Mouse (Mus musculus) embryonic facial prominence, embryonic 15.5 days (tissue): ENCODE measurements around the gene Diablo. TPM values are rescaled to one million over a fixed set of nuclear protein-coding genes. Genes with fewer than 3 reads are reported as not detected.

Experiments used
- ATAC-seq: fragments of 200-750 bp; cut with Nextera tagmentation; 2 replicates; pipeline ENCODE4 v1.8.0; 2017; ENCODE audit warnings: low read depth, moderate TSS enrichment; ENCODE audit not compliant: insufficient number of reproducible peaks, low FRiP score, low TSS enrichment
- H3K27ac ChIP-seq: fragments of 300-500 bp; sonication (generic); replicated peaks from 2 replicates; pipeline ENCODE4 v1.5.1; 2015; ENCODE audit warnings: mild to moderate bottlenecking, inconsistent platforms
- H3K27me3 ChIP-seq: fragments of 300-500 bp; sonication (generic); 2 replicates; pipeline ENCODE4 v1.6.1; 2015; ENCODE audit warnings: inconsistent platforms
- H3K36me3 ChIP-seq: fragments of 300-500 bp; sonication (generic); 2 replicates; pipeline ENCODE4 v1.6.1; 2015; ENCODE audit warnings: mild to moderate bottlenecking, inconsistent platforms
- H3K4me1 ChIP-seq: fragments of 300-500 bp; sonication (generic); 2 replicates; pipeline ENCODE4 v1.6.1; 2015; ENCODE audit warnings: inconsistent platforms
- H3K4me2 ChIP-seq: fragments of 300-500 bp; sonication (generic); replicated peaks from 2 replicates; pipeline ENCODE4 v1.6.1; 2015; ENCODE audit warnings: mild to moderate bottlenecking, inconsistent platforms
- H3K4me3 ChIP-seq: fragments of 300-500 bp; sonication (generic); replicated peaks from 2 replicates; pipeline ENCODE4 v1.5.1; 2015; ENCODE audit warnings: mild to moderate bottlenecking, inconsistent platforms
- H3K9ac ChIP-seq: fragments of 300-500 bp; sonication (generic); 2 replicates; pipeline ENCODE4 v1.6.1; 2015; ENCODE audit warnings: inconsistent platforms
- H3K9me3 ChIP-seq: fragments of 300-500 bp; sonication (generic); replicated peaks from 2 replicates; pipeline ENCODE4 v1.6.1; 2016; ENCODE audit warnings: inconsistent platforms
- WGBS: fragments of 180-500 bp; shearing (Covaris S2); methylation state at CpG from one replicate; pipeline ENCODE4 v1.1.7; 2015; 5-methylcytosine and 5-hydroxymethylcytosine counted together
- polyA plus RNA-seq: library from polyadenylated mRNA; unstranded; fragments of >200 nt; fragmentation: Nextera tagmentation; extraction: Ambion mirVana; gene quantifications from 2 replicates; pipeline ENCODE4 v1.2.1, GENCODE M21; 2015

Diablo gene
- polyA plus RNA-seq, 1 experiment from 2014 or later = 114 TPM

- WGBS = 78% methylated on average over 4 of the region's 4 CpGs
- Histone ChIP-seq H3K27me3 (peaks cover 4% of the 10 kb centered on the region; the same call in 1 of the 2 replicates), H3K36me3 (no peaks in the 10 kb centered on the region), H3K4me2 (no peak overlapping the region), H3K9me3 (no peaks in the 10 kb centered on the region), H3K9ac (no peak overlapping the region), H3K4me3 (no peak overlapping the region), H3K4me1 (0 out of 2 replicates have a peak, but pooled peaks cover 10% of the 10 kb centered on the region), H3K27ac (no peak overlapping the region)
- ATAC-seq = no peak
Observed at GRCm38 (mm10) chr5:123501973-123502372, 22.0 kb downstream of the Diablo start.

GRCm38 (mm10) chr5:123499717-123500116 is 24.3 kb downstream of the Diablo start:
- Histone ChIP-seq H3K36me3 (no peaks in the 10 kb centered on the region), H3K27me3 (0 out of 2 replicates have a peak, but pooled peaks cover 4% of the 10 kb centered on the region), H3K9me3 (no peaks in the 10 kb centered on the region), H3K4me3 (no peak overlapping the region), H3K9ac (no peak overlapping the region), H3K4me2 (no peak overlapping the region), H3K4me1 (0 out of 2 replicates have a peak, but pooled peaks cover 10% of the 10 kb centered on the region), H3K27ac (no peak overlapping the region)
- no peak for ATAC-seq
- WGBS = 48% methylated on average over 4 of the region's 4 CpGs

- WGBS = 41% methylated on average over 9 of the region's 9 CpGs
- ATAC-seq = no peak
Observed at GRCm38 (mm10) chr5:123489935-123490334, 34.0 kb downstream of the Diablo start.

GRCm38 (mm10) chr5:123489112-123489785 is 34.7 kb downstream of the Diablo start, which contains the start of the genes Lrrc43 and Il31:
TSS of gene Lrrc43 (plus strand) at chr5:123489305.
TSS of gene Il31 (minus strand) at chr5:123489489.
- Histone ChIP-seq H3K36me3 (no peaks in the 10 kb centered on the region), H3K27ac (no peak within 1 kb of the TSS), H3K4me2 (peak within 1 kb of the TSS; percentile 28), H3K9me3 (no peaks in the 10 kb centered on the region), H3K4me1 (no peaks in the 10 kb centered on the region), H3K27me3 (no peaks in the 10 kb centered on the region), H3K4me3 (no peak within 1 kb of the TSS), H3K9ac (no peak within 1 kb of the TSS)
- ATAC-seq = 0 out of 2 replicates have a peak, but pooled peaks have one; percentile 39
- WGBS = 6% methylated on average over 25 of the region's 25 CpGs

More at GRCm38 (mm10) chr5:123489935-123490334, 34.0 kb downstream of the Diablo start:
- Histone ChIP-seq H3K4me3 (no peak overlapping the region), H3K27me3 (no peaks in the 10 kb centered on the region), H3K9me3 (no peaks in the 10 kb centered on the region), H3K9ac (no peak overlapping the region), H3K36me3 (no peaks in the 10 kb centered on the region), H3K4me2 (no peak overlapping the region), H3K27ac (no peak overlapping the region), H3K4me1 (no peaks in the 10 kb centered on the region)

GRCm38 (mm10) chr5:123487659-123488395 is 36.1 kb downstream of the Diablo start:
- Histone ChIP-seq H3K27me3 (no peaks in the 10 kb centered on the region), H3K9ac (no peak overlapping the region), H3K9me3 (no peaks in the 10 kb centered on the region), H3K4me1 (no peaks in the 10 kb centered on the region), H3K36me3 (no peaks in the 10 kb centered on the region), H3K4me3 (no peak overlapping the region), H3K4me2 (no peak overlapping the region), H3K27ac (no peak overlapping the region)
- 81% methylated on average over 11 of the region's 11 CpGs for WGBS
- no peak for ATAC-seq

GRCm38 (mm10) chr5:123473817-123474216 is 50.2 kb downstream of the Diablo start:
- Histone ChIP-seq H3K9ac (no peak overlapping the region), H3K27ac (no peak overlapping the region), H3K9me3 (no peaks in the 10 kb centered on the region), H3K4me1 (no peaks in the 10 kb centered on the region), H3K27me3 (no peaks in the 10 kb centered on the region), H3K36me3 (no peaks in the 10 kb centered on the region), H3K4me3 (no peak overlapping the region), H3K4me2 (no peak overlapping the region)
- no peak for ATAC-seq
- WGBS = 80% methylated on average over 5 of the region's 5 CpGs

GRCm38 (mm10) chr5:123470784-123471400 is 53.1 kb downstream of the Diablo start:
- H3K4me2 ChIP-seq = peak overlapping the region; percentile 21; the same call in 1 of the 2 replicates
- no peaks in the 10 kb centered on the region for H3K36me3 ChIP-seq
- H3K4me1 ChIP-seq = no peaks in the 10 kb centered on the region
- no peak overlapping the region for H3K9ac ChIP-seq
- H3K9me3 ChIP-seq = no peaks in the 10 kb centered on the region
- no peak for ATAC-seq
- WGBS = 41% methylated on average over 10 of the region's 10 CpGs
- H3K27me3 ChIP-seq = no peaks in the 10 kb centered on the region
- H3K27ac ChIP-seq = no peak overlapping the region
- H3K4me3 ChIP-seq = no peak overlapping the region; the same call in 1 of the 2 replicates

- 92% methylated on average over 1 of the region's 1 CpGs for WGBS
- Histone ChIP-seq H3K27me3 (no peaks in the 10 kb centered on the region), H3K4me3 (no peak overlapping the region), H3K9ac (no peak overlapping the region), H3K4me1 (no peaks in the 10 kb centered on the region), H3K27ac (no peak overlapping the region), H3K36me3 (no peaks in the 10 kb centered on the region), H3K4me2 (no peak overlapping the region), H3K9me3 (no peaks in the 10 kb centered on the region)
- no peak for ATAC-seq
Observed at GRCm38 (mm10) chr5:123464638-123465037, 59.3 kb downstream of the Diablo start.

GRCm38 (mm10) chr5:123461420-123461819 is 62.6 kb downstream of the Diablo start:
- WGBS = 59% methylated on average over 5 of the region's 5 CpGs
- no peak for ATAC-seq
- Histone ChIP-seq H3K27me3 (no peaks in the 10 kb centered on the region), H3K27ac (no peak overlapping the region), H3K4me1 (no peaks in the 10 kb centered on the region), H3K4me3 (no peak overlapping the region), H3K4me2 (no peak overlapping the region), H3K9ac (no peak overlapping the region), H3K9me3 (no peaks in the 10 kb centered on the region), H3K36me3 (peaks cover 5% of the 10 kb centered on the region; the same call in 1 of the 2 replicates)
